Mouse (Mus musculus) small intestine, adult 10 weeks (tissue): ENCODE results near the gene Hemgn. TPM values are rescaled to one million over a fixed set of nuclear protein-coding genes. Genes with fewer than 3 reads are reported as not detected.

Experiments
- polyA plus RNA-seq: library from polyadenylated mRNA; stranded (reverse); fragments of 350-450 nt; fragmentation: Illumina TruSeq; extraction: RNeasy Lipid Tissue Mini Kit (QIAGEN cat#74804); gene quantifications from one replicate; pipeline ENCODE4 v1.2.3, GENCODE M21; 2014; ENCODE audit warnings: low replicate concordance

Hemgn gene
- polyA plus RNA-seq: 1.4 TPM

DNA sequence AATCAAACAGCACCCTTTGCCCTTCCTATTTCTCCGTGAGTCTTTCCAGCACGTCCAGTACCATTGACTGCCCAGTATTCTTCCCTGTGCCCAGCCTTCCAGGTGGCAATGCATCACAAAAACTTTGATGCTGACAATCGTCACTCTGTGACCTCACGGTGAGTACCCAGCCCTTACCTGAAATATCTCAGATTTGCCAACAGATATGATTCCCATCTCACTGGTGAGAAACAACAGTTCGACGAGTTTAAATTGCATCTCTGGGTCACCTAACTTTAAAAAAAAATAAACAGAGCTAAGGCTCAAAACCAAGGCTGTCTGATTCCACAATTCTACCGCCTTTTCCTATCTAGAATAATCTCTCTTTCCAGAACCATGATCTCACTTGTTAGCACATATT is at the start of gene Hemgn:
Gene Hemgn, minus strand, starts transcription at position 101 of the 400 bp plus-strand sequence.

DNA sequence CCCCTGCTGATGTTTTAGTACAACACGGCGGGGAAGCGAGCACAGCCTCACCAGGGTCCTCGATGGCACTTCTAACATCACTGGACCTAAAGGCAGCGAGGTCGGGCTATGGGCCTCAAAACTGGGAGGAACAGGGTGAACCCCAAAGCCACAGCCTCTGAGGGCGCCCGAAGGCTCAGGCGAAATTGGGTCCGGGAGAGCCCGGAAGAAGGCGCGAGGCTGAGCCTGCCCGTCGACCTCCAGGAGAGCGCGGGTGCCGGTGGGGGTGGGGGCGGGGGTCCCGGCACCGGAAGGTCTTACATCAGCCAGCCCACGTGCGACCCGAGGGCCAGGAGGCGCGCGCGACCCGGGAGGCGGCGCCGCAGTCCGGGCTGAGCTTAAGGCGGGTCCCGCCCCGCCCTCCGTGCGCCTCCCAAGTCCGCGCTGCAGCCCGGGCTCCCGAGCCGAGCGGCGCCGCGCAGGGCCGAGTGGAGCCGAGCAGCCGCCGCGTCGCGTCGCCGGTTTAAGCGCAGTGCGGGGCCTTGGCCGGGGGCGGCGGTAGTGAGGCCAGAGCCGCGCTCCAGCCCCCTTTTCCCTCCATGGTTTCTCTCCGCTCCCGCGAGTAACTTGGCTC is 37.3 kb upstream of the Hemgn start, which contains the start of gene Anp32b:
Gene Anp32b, plus strand, starts transcription at position 384 of the 613 bp plus-strand sequence.

DNA sequence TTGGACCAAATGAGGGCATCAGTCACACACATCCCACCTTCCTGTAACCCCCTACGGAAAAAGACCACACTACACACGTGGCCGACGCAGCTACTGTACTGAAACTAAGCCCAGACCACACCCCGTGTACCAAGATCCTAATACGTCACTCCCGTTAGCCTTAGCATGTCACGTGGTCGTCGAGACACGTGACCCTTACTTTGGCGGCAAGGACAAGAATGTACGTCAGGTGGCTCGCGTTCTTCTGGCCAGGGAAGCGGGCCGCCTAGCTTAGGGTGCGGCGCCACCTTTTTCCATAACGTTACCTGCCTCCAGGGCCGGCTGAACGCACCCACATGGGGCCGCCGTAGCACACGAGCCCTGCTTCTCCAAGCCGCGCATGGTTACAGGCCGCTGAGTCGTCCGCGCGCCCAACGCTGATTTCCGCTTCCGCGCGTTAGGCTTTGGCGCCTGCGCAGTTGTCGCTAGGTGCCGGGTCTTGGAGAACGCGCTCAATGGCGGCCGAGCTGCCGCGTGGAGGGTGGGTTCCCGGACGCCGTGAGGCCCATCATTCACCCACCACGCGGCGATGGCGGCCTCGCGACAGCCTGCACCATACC is 24.2 kb downstream of the Hemgn start, which contains the start of gene Trmo:
Gene Trmo, minus strand, starts transcription at position 425 of the 599 bp plus-strand sequence.

Other genes with a start within 250 kb of the Hemgn start
- 48.6 TPM for gene Xpa, start 217.2 kb downstream of the Hemgn start, polyA plus RNA-seq
- gene Foxe1, start 69.9 kb downstream of the Hemgn start, polyA plus RNA-seq: not detected
- gene Trmo, start 24.1 kb downstream of the Hemgn start, polyA plus RNA-seq: 0.56 TPM
- 194 TPM for gene Anp32b, start 37.4 kb upstream of the Hemgn start, polyA plus RNA-seq
- 6.5 TPM for gene Nans, start 75.7 kb upstream of the Hemgn start, polyA plus RNA-seq
- 11.8 TPM for gene Trim14, start 122.6 kb upstream of the Hemgn start, polyA plus RNA-seq
- 65.6 TPM for gene Coro2a, start 188.7 kb upstream of the Hemgn start, polyA plus RNA-seq
- gene Tbc1d2, start 236.7 kb upstream of the Hemgn start, polyA plus RNA-seq: not detected